Mouse (Mus musculus): ENCODE results near the gene Mrpl10. TPM values are rescaled to one million over a fixed set of nuclear protein-coding genes. Genes with fewer than 3 reads are reported as not detected.
A peak's percentile ranks its signal among the peaks of the same experiment; 100 is the strongest.

Mrpl10 gene
- total RNA-seq, 2 experiments from 2014 or later: 131 to 141 TPM

GRCm38 (mm10) chr11:97025721-97026344 lies 15.5 kb upstream of the Mrpl10 start:
- peak; percentile 86 to 91 for DNase-seq

DNA sequence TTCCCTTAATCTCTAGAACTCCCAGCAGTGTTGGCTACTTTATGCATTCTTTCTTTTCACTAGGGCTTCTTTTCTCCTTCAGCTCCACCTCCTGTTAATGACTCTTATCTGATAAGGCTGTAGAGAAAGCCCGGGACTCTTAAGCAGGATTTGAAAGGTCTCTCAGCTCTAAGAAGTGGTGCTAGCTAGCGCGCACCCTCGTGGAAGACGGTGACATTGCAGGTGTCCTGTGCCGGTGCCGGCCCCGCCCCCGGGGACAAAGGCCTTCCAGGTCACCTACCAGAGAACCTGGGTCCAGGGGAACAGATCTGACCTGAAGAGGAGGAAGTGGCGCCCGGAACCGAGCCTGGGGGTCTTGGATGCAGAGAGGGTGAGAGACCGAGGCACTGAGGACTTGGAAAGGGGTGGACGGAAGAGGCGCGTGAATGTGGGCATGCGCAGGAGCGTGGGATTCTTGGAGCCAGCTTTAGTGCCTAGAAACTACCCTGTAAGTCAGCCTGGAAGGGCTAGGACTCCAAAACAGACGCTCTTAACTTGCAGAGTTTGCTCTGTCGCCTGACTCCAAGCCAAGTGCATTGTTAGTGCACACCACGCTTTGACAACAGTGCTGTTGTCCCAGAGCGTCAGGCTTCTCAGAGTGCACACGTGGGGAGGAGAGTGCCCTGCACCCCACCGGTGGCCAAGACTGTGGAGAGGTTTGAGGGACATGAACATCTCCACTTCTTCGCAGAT lies 11.5 kb upstream of the Mrpl10 start, which contains the start of gene Scrn2:
TSS of gene Scrn2 (plus strand) at position 253 of the 732 bp plus-strand sequence.
- DNase-seq: peak; percentile 86 to 88

GRCm38 (mm10) chr11:97030426-97030825 lies 10.9 kb upstream of the Mrpl10 start:
- no peak for DNase-seq

- no peak for DNase-seq
Measured at GRCm38 (mm10) chr11:97031977-97032376, 9.4 kb upstream of the Mrpl10 start.

DNA sequence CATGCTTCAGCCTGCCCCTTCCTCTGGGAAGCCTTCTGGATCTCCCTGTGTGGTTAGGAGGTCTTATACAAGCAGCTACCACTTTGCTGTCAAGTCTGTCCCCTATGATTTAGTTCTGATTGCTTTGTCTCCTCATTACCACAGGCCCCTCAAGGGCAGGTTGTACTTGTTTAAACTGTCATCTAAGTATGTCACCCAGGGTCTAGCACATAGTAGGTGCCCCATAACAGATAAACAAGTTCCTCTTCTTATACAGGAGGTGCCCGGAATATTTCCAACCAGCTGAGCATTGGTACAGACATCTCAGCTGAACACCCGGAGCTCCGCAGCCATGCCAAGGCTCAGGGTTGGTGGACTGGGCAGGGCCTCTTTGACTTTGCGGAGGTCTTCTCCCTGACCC lies 8.9 kb upstream of the Mrpl10 start:
- DNase-seq: no peak

DNA sequence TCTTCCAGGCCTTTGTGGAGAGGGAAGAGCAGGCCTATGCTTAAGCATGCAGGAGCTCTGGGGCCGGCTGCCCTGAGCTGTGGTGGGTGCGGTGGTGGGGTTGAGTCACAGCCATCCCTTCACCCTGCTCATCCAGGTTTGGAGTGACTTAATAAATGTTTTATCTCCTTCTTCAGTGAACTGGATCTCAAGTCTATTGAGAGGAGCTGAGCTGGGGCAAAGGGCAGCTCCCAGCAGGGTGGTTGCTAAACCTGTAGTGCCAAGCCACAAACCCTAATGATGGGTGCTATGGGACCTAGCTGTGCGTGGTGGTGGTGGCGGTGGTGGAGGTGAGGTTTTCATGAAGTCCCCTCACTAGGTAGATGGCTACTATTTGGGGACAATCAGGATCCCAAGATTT lies 7.6 kb upstream of the Mrpl10 start:
- no peak for DNase-seq

DNA sequence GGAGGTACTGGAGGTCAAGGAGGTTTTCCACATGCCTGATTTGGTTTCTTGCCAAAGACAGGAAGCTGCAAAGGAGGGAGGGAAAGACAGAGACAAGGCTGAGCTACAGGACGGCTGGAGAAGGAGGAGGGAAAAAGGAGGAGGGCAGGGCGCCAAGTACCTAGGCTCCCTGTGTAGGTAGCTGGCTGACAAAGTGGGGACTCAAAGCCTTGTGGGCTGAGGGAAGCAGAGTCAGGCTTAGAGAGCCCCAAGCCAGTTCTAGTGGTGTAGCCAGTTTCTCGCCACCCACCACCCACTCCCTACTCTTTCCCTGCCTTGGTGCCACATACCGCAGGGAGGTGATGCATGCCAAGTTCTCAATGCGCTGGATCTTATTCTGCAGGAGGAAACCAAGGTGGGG lies 5.2 kb upstream of the Mrpl10 start:
- no peak for DNase-seq

GRCm38 (mm10) chr11:97038881-97039280 lies 2.5 kb upstream of the Mrpl10 start:
- DNase-seq: peak; percentile 53 to 70

- DNase-seq: no peak
Measured at GRCm38 (mm10) chr11:97040301-97041021, 899 bp upstream of the Mrpl10 start.

- no peak for DNase-seq
Measured at GRCm38 (mm10) chr11:97044902-97045301, 3.5 kb downstream of the Mrpl10 start.

DNA sequence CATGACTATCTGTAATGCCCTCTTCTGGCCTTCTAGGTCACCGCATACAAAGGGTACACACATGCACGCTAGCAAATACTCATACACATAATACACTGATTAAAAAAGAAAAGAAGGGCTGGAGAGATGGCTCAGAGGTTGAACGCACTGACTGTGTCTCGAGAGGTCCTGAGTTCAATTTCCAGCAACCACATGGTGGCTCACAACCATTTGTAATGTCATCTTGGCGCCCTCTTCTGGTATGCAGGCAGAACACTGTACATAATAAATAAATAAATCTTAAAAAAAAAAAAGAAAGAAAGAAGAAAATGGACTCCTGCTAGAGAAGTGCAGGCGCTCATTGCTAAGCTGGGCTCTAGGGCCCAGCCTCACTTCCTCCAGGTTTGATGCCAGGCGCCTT lies 4.5 kb downstream of the Mrpl10 start:
- DNase-seq: no peak

- DNase-seq: peak; percentile 71 to 72
Measured at GRCm38 (mm10) chr11:97048090-97048650, 6.8 kb downstream of the Mrpl10 start.

DNA sequence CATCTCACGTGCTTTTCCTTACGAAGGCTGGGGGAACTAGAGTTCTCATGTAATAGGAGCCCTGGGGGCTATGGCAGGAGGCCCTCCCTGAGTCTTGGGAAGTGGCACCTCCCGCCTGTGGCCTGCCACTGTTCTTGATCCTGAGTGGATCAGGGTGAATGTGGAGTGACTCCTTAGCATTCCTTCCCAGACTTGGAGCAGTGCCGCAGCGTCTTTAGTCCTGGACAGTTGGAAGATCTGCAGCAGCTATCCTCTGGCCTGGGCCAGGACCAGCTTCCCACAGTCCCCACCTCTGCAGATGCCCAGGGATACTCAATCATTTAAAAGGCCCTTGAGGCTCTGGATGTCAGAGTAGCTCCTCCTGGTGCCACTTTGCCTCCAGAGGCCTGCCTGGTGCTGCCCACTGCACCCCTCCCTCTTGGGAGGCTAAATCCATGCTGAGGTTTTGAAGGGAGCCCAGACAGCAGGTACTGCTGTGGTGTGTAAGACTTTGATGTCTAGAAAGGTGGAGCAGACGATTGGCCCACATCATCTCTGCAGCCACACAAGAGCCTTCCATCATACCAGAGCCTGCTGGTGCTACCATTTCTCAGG lies 8.2 kb downstream of the Mrpl10 start:
- DNase-seq: no peak

DNA sequence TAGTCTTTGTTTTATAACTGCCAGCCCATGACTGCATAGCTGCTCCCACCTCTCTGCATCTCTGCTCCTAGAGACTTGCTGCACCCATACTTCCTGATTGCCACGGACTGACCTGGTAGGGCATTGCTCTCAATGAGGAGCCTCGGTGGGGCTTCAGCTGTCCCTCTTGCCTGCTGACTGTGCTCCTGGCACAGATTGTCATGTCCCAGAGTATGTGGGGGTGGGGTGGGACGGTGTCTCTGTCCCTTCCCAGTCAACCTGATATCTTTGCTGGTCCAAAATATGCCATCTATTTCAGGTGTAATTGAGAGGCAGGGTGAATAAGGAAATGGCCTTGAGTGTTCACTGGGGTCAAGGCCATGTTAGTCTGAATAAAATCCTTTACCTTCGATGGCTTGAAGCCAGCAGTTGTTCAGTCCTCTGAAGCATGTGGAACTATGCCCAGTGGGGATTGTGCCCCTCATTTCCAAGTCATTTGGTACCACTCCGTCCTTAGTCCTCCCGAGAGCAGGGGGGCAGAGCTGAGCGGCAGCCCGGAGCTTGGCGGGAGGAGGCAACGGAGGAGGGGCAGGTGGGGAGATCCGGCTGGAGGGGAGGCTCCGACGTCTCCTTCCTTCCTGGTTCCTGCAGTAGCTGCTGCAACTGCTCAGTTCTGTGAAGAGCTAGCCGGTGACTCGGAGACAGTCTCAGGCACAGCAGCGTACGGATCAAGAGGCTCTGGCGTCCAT lies 9.0 kb downstream of the Mrpl10 start, which contains the start of gene Osbpl7:
TSS of gene Osbpl7 (plus strand) at position 413 of the 728 bp plus-strand sequence.
- peak; percentile 85 to 89 for DNase-seq

DNA sequence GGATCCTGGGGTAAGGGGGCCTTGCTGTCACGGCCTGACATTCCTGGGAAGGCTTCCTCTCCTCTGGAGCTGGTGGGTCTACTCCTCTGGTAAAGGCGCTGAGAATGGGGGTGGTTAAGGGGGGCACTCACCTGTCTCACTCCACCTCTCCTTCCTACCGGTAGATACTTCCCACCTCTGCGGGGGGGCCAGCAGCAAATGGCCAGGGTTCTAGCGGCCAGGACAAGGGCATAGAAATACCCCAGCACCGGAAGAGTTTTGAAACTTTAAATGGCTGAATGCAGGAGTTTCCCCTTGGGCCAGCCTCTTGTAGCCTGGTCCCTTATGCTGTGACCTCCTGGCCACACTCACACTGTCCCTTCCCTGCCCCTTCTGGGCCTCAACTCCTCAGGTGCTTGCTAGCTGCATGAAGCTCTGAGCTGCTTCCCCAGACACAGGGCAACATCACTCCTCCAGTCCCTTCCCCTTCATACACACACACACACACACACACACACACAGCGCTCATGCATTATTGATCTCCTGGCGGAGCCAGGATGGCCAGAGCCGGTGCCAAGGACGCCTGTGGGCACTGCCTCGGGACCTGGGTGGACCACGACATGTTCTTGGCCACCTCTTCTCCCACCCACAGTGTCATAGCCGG lies 9.7 kb downstream of the Mrpl10 start:
- DNase-seq: peak in 1 of 2 experiments; percentile 38

GRCm38 (mm10) chr11:97052219-97052646 lies 10.9 kb downstream of the Mrpl10 start:
- peak; percentile 58 to 73 for DNase-seq

- no peak for DNase-seq
Measured at GRCm38 (mm10) chr11:97063274-97063920, 22.0 kb downstream of the Mrpl10 start.

DNA sequence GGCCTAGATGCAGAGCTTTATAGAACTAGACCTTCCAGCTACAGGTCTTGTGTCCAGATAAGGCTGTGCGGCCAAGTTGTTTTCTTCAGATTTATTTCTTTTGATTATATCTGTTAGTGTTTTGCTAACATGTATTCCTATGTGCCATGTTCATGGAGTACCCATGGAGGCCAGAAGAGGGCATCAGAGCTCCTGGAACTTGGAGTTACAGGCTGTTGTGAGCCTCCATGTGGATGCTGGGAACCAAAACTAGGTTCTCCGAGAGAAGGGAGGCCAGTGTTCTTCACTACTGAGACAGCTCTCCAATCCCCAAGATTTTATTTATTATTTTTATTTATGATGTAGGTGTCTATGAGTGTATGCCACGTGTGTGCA lies 22.5 kb downstream of the Mrpl10 start:
- DNase-seq: no peak

- no peak for DNase-seq
Measured at GRCm38 (mm10) chr11:97065538-97066295, 24.4 kb downstream of the Mrpl10 start.

Measured in adrenal gland, postnatal 36 days (tissue).